Mouse (Mus musculus): ENCODE results near the gene Calr. TPM values are rescaled to one million over a fixed set of nuclear protein-coding genes. Genes with fewer than 3 reads are reported as not detected.

Calr gene
- polyA plus RNA-seq, 1 experiment from 2014 or later = 743 TPM

GRCm38 (mm10) chr8:84837912-84838470 lies 8.7 kb downstream of the Calr start:
- Histone ChIP-seq H3K27ac (ENCODE audit: low read depth, low read length) (no peak overlapping the region), H3K4me3 (ENCODE audit: low read length) (no peak overlapping the region), H3K9ac (ENCODE audit: low read depth, low read length) (no peak overlapping the region), H3K4me2 (ENCODE audit: low read length) (no peak overlapping the region), H3K4me1 (ENCODE audit: control insufficient read depth, insufficient read depth, low read depth, low read length) (peaks cover 34% of the 10 kb centered on the region), H3K27me3 (replicated peaks; ENCODE audit: control insufficient read depth, insufficient read depth, low read length) (no peaks in the 10 kb centered on the region), H3K9me3 (ENCODE audit: control insufficient read depth, low read length) (no peaks in the 10 kb centered on the region), H3K36me3 (ENCODE audit: control insufficient read depth, insufficient read depth, low read length) (peaks cover 52% of the 10 kb centered on the region)
- ATAC-seq = no peak
- 81% methylated on average over 15 of the region's 15 CpGs for WGBS

- H3K9ac ChIP-seq (ENCODE audit: low read depth, low read length) = no peak overlapping the region
- no peak overlapping the region for H3K4me2 ChIP-seq (ENCODE audit: low read length)
- no peak overlapping the region for H3K4me3 ChIP-seq (ENCODE audit: low read length)
- no peak overlapping the region for H3K27ac ChIP-seq (ENCODE audit: low read depth, low read length)
- H3K36me3 ChIP-seq (ENCODE audit: control insufficient read depth, insufficient read depth, low read length) = peaks cover 45% of the 10 kb centered on the region
- peaks cover 37% of the 10 kb centered on the region for H3K4me1 ChIP-seq (ENCODE audit: control insufficient read depth, insufficient read depth, low read depth, low read length)
- no peaks in the 10 kb centered on the region for H3K9me3 ChIP-seq (ENCODE audit: control insufficient read depth, low read length)
- WGBS = 73% methylated on average over 8 of the region's 8 CpGs
- no peak for ATAC-seq
- H3K27me3 ChIP-seq (replicated peaks; ENCODE audit: control insufficient read depth, insufficient read depth, low read length) = no peaks in the 10 kb centered on the region
These were observed 9.4 kb downstream of the Calr start for GRCm38 (mm10) chr8:84837149-84837911.

- H3K4me1 ChIP-seq (ENCODE audit: control insufficient read depth, insufficient read depth, low read depth, low read length) = peaks cover 37% of the 10 kb centered on the region
- H3K27me3 ChIP-seq (replicated peaks; ENCODE audit: control insufficient read depth, insufficient read depth, low read length) = no peaks in the 10 kb centered on the region
- 56% methylated on average over 10 of the region's 10 CpGs for WGBS
- H3K36me3 ChIP-seq (ENCODE audit: control insufficient read depth, insufficient read depth, low read length) = peaks cover 34% of the 10 kb centered on the region
- no peaks in the 10 kb centered on the region for H3K9me3 ChIP-seq (ENCODE audit: control insufficient read depth, low read length)
- peak; percentile 31 for ATAC-seq
- H3K4me3 ChIP-seq (ENCODE audit: low read length) = no peak overlapping the region
- no peak overlapping the region; the same call in 1 of the 2 replicates for H3K4me2 ChIP-seq (ENCODE audit: low read length)
- H3K9ac ChIP-seq (ENCODE audit: low read depth, low read length) = no peak overlapping the region
- peak overlapping the region; percentile 75 for H3K27ac ChIP-seq (ENCODE audit: low read depth, low read length)
These were observed 11.6 kb downstream of the Calr start for GRCm38 (mm10) chr8:84834866-84835855.

GRCm38 (mm10) chr8:84834002-84834865 lies 12.5 kb downstream of the Calr start:
- whole genome bisulfite sequencing = 73% methylated on average over 19 of the region's 19 CpGs
- peak overlapping the region; percentile 75 for H3K27ac ChIP-seq (ENCODE audit: low read depth, low read length)
- no peaks in the 10 kb centered on the region for H3K9me3 ChIP-seq (ENCODE audit: control insufficient read depth, low read length)
- H3K4me1 ChIP-seq (ENCODE audit: control insufficient read depth, insufficient read depth, low read depth, low read length) = peaks cover 30% of the 10 kb centered on the region
- no peak overlapping the region; the same call in 1 of the 2 replicates for H3K4me2 ChIP-seq (ENCODE audit: low read length)
- peaks cover 34% of the 10 kb centered on the region for H3K36me3 ChIP-seq (ENCODE audit: control insufficient read depth, insufficient read depth, low read length)
- ATAC-seq = peak; percentile 45
- no peaks in the 10 kb centered on the region for H3K27me3 ChIP-seq (replicated peaks; ENCODE audit: control insufficient read depth, insufficient read depth, low read length)
- H3K4me3 ChIP-seq (ENCODE audit: low read length) = no peak overlapping the region
- no peak overlapping the region for H3K9ac ChIP-seq (ENCODE audit: low read depth, low read length)

GRCm38 (mm10) chr8:84832759-84833742 lies 13.7 kb downstream of the Calr start:
- H3K9ac ChIP-seq (ENCODE audit: low read depth, low read length) = peak overlapping the region; percentile 97
- WGBS = 72% methylated on average over 10 of the region's 10 CpGs
- peak overlapping the region; percentile 94 for H3K27ac ChIP-seq (ENCODE audit: low read depth, low read length)
- no peaks in the 10 kb centered on the region for H3K27me3 ChIP-seq (replicated peaks; ENCODE audit: control insufficient read depth, insufficient read depth, low read length)
- H3K4me1 ChIP-seq (ENCODE audit: control insufficient read depth, insufficient read depth, low read depth, low read length) = peaks cover 28% of the 10 kb centered on the region
- H3K36me3 ChIP-seq (ENCODE audit: control insufficient read depth, insufficient read depth, low read length) = peaks cover 29% of the 10 kb centered on the region
- H3K4me3 ChIP-seq (ENCODE audit: low read length) = peak overlapping the region; percentile 82
- peak overlapping the region; percentile 64 for H3K4me2 ChIP-seq (ENCODE audit: low read length)
- ATAC-seq = no peak
- H3K9me3 ChIP-seq (ENCODE audit: control insufficient read depth, low read length) = no peaks in the 10 kb centered on the region

- H3K9ac ChIP-seq (ENCODE audit: low read depth, low read length) = peak overlapping the region; percentile 97
- H3K4me3 ChIP-seq (ENCODE audit: low read length) = peak overlapping the region; percentile 82
- no peaks in the 10 kb centered on the region for H3K27me3 ChIP-seq (replicated peaks; ENCODE audit: control insufficient read depth, insufficient read depth, low read length)
- H3K27ac ChIP-seq (ENCODE audit: low read depth, low read length) = peak overlapping the region; percentile 94
- peaks cover 25% of the 10 kb centered on the region for H3K4me1 ChIP-seq (ENCODE audit: control insufficient read depth, insufficient read depth, low read depth, low read length)
- peak overlapping the region; percentile 64 for H3K4me2 ChIP-seq (ENCODE audit: low read length)
- ATAC-seq = peak; percentile 76
- no peaks in the 10 kb centered on the region for H3K9me3 ChIP-seq (ENCODE audit: control insufficient read depth, low read length)
- H3K36me3 ChIP-seq (ENCODE audit: control insufficient read depth, insufficient read depth, low read length) = peaks cover 21% of the 10 kb centered on the region
- under 1% methylated on average over 59 of the region's 59 CpGs for WGBS
These were observed 14.6 kb downstream of the Calr start for GRCm38 (mm10) chr8:84832034-84832717.

- peaks cover 24% of the 10 kb centered on the region for H3K4me1 ChIP-seq (ENCODE audit: control insufficient read depth, insufficient read depth, low read depth, low read length)
- 86% methylated on average over 11 of the region's 11 CpGs for WGBS
These were observed 15.2 kb downstream of the Calr start, which contains the start of gene Gadd45gip1 for GRCm38 (mm10) chr8:84831490-84831889. Gene Gadd45gip1, plus strand, starts transcription at chr8:84831522.

More at GRCm38 (mm10) chr8:84831490-84831889, 15.2 kb downstream of the Calr start, which contains the start of gene Gadd45gip1:
- no peaks in the 10 kb centered on the region for H3K27me3 ChIP-seq (replicated peaks; ENCODE audit: control insufficient read depth, insufficient read depth, low read length)
- no peaks in the 10 kb centered on the region for H3K9me3 ChIP-seq (ENCODE audit: control insufficient read depth, low read length)
- H3K36me3 ChIP-seq (ENCODE audit: control insufficient read depth, insufficient read depth, low read length) = peaks cover 14% of the 10 kb centered on the region
- H3K27ac ChIP-seq (ENCODE audit: low read depth, low read length) = peak within 1 kb of the TSS; percentile 94
- peak within 1 kb of the TSS; percentile 97 for H3K9ac ChIP-seq (ENCODE audit: low read depth, low read length)
- H3K4me2 ChIP-seq (ENCODE audit: low read length) = peak within 1 kb of the TSS; percentile 64
- peak within 1 kb of the TSS; percentile 82 for H3K4me3 ChIP-seq (ENCODE audit: low read length)
- ATAC-seq = no peak

Measured in hindbrain, embryonic 16.5 days (tissue).